ENCODE assay signal across 9 mouse cellular contexts in genomic region chr10:24926962-24927720, GRCm38 (mm10). TPM values are rescaled to one million over a fixed set of nuclear protein-coding genes. Genes with fewer than 3 reads are reported as not detected.
DNase-seq lines count a peak whose midpoint lies in the region; ATAC-seq and TF ChIP-seq lines count a peak whose summit lies in the region.
"Had no signal": no experiment of that assay in that cellular context is flagged by ENCODE, and none has a peak within 500 bp of the region (broad histone marks: within the 10 kb centered on the region; RNA-seq: fewer than 3 reads in every experiment).

Arg1 (minus strand) TSS chr10:24927484.

- H3K9me3 ChIP-seq in heart, embryonic 13.5 days = no peaks in the 10 kb centered on the region
- no peaks in the 10 kb centered on the region for H3K9me3 ChIP-seq in hindbrain, embryonic 14.5 days (ENCODE audit: control insufficient read depth, low read length)

- intact Hi-C loops in heart, postnatal 36 days (cut with DNase I) = no loop called here

- H3K4me3 ChIP-seq in heart, embryonic 13.5 days = peak within 1 kb of the TSS; percentile 31
- H3K4me3 ChIP-seq in hindbrain, embryonic 14.5 days (replicated peaks; ENCODE audit: low read length) = no peak within 1 kb of the TSS
- H3K4me3 ChIP-seq in cerebellum, adult 2 months (replicated peaks; ENCODE audit: insufficient read depth, low read depth, low read length) = no peak within 1 kb of the TSS

- H3K9ac ChIP-seq in heart, embryonic 13.5 days = peak within 1 kb of the TSS; percentile 56; the same call in 1 of the 2 replicates
- 0 out of 2 replicates have a peak within 1 kb of the TSS, but pooled peaks have one; percentile 24 for H3K9ac ChIP-seq in hindbrain, embryonic 14.5 days

- TF ChIP-seq POLR2A in cerebellum, adult 2 months (IDR thresholded peaks at IDR 0.05; ENCODE audit: borderline replicate concordance, insufficient read depth, low read length) = no peak

- no peak for DNase-seq in heart, postnatal 36 days
- DNase-seq in brain, adult 2 months (ENCODE audit: low read depth, low spot score) = peak; percentile 41
- DNase-seq in hindbrain, embryonic 14.5 days (ENCODE audit: low spot score) = no peak
- DNase-seq in mesoderm, embryonic 11.5 days (ENCODE audit: low read depth, low spot score) = peak; percentile 79
- DNase-seq in T-cell, adult 2 months (ENCODE audit: low spot score) = no peak
- no peak for DNase-seq in urinary bladder, adult 2 months (ENCODE audit: low spot score)
- DNase-seq in cerebellum, adult 2 months = no peak

- WGBS in heart, embryonic 13.5 days = 49% methylated on average over 14 of the region's 14 CpGs
- WGBS in hindbrain, embryonic 14.5 days = 54% methylated on average over 14 of the region's 14 CpGs
- WGBS in cerebellum, adult 2 months = 79% methylated on average over 14 of the region's 14 CpGs

- H3K4me2 ChIP-seq in heart, embryonic 13.5 days = peak within 1 kb of the TSS; percentile 62
- peak within 1 kb of the TSS; percentile 4; the same call in 1 of the 2 replicates for H3K4me2 ChIP-seq in hindbrain, embryonic 14.5 days (replicated peaks)

- H3K27me3 ChIP-seq in heart, embryonic 13.5 days (replicated peaks) = no peaks in the 10 kb centered on the region
- no peaks in the 10 kb centered on the region for H3K27me3 ChIP-seq in hindbrain, embryonic 14.5 days (ENCODE audit: control insufficient read depth, insufficient read depth, low read length)
- no peaks in the 10 kb centered on the region for H3K27me3 ChIP-seq in cerebellum, adult 2 months (ENCODE audit: control insufficient read depth, insufficient read depth, low read length)
- H3K27me3 ChIP-seq: Patski had no signal

- no peak within 1 kb of the TSS for H3K27ac ChIP-seq in heart, embryonic 13.5 days (replicated peaks)
- no peak within 1 kb of the TSS for H3K27ac ChIP-seq in hindbrain, embryonic 14.5 days
- H3K27ac ChIP-seq in cerebellum, adult 2 months (ENCODE audit: insufficient read depth, low read length) = no peak within 1 kb of the TSS

- no peak for TF ChIP-seq CTCF in cerebellum, adult 2 months (IDR thresholded peaks at IDR 0.05; ENCODE audit: borderline replicate concordance, insufficient read depth, low read depth, low read length)

- no peaks in the 10 kb centered on the region for H3K36me3 ChIP-seq in heart, embryonic 13.5 days
- H3K36me3 ChIP-seq in hindbrain, embryonic 14.5 days (replicated peaks; ENCODE audit: control insufficient read depth, insufficient read depth) = no peaks in the 10 kb centered on the region

- no peak for ATAC-seq in heart, embryonic 13.5 days (ENCODE audit: extremely low read depth, insufficient number of reproducible peaks, low FRiP score, low TSS enrichment)
- 0 out of 2 replicates have a peak, but pooled peaks have one; percentile 18 for ATAC-seq in hindbrain, embryonic 14.5 days (ENCODE audit: low FRiP score)
- ATAC-seq: Patski had no signal

- H3K4me1 ChIP-seq in heart, embryonic 13.5 days = peaks cover 19% of the 10 kb centered on the region
- H3K4me1 ChIP-seq in hindbrain, embryonic 14.5 days (replicated peaks; ENCODE audit: control insufficient read depth, insufficient read depth, low read length) = 0 out of 2 replicates have a peak, but pooled peaks cover 3% of the 10 kb centered on the region
- H3K4me1 ChIP-seq in cerebellum, adult 2 months (ENCODE audit: control insufficient read depth, insufficient read depth, low read length) = no peaks in the 10 kb centered on the region

RNA-seq across cellular contexts. Expression of gene Arg1, which starts in this region (rescaled TPM):
- 0.60 and 0.74 TPM in 2 replicates for polyA plus RNA-seq in heart, embryonic 13.5 days (2015; fragmentation: Nextera tagmentation; extraction: Ambion mirVana)
- not detected for total RNA-seq in heart, postnatal 36 days (2021)
- polyA plus RNA-seq in hindbrain, embryonic 14.5 days (2014; fragmentation: Nextera tagmentation; extraction: Ambion mirVana) = 2.8 and 3.7 TPM in 2 replicates
- 0.55 and 0.62 TPM in 2 replicates for polyA plus RNA-seq in urinary bladder, adult 2 months (2012; rRNA removed)
- polyA plus RNA-seq in cerebellum, adult 2 months (2012; rRNA removed) = 0.82 and 1.00 TPM in 2 replicates

Comparison
In these comparisons a context has a peak if more than half of its experiments do, and no peak if none do; other contexts are left out.
1. DNase-seq: peak in brain, adult 2 months (single experiment) and mesoderm, embryonic 11.5 days (single experiment); none in heart, postnatal 36 days (0 of 2), hindbrain, embryonic 14.5 days (single experiment), T-cell, adult 2 months (single experiment), urinary bladder, adult 2 months (single experiment) and cerebellum, adult 2 months (0 of 2).